Mouse (Mus musculus) regulatory T cell (primary cell): ENCODE results near the gene Sh3pxd2b.

Experiments
- in situ Hi-C: fragments of 300-600 bp; cut with MboI, MseI; formaldehyde crosslinking; loops from one replicate; pipeline ENCODE4 v1.15.1; 2025; ENCODE audit warnings: high pct_unique_total_duplicates

Gene Sh3pxd2b

GRCm38 (mm10) chr11:32347607-32348432 is at the start of gene Sh3pxd2b:
TSS of gene Sh3pxd2b (plus strand) at chr11:32347820.
- in situ Hi-C loops: loop anchor here (10.0 kb wide), 1 partner anchor 247 kb away; no protein-coding TSS in a partner anchor

- in situ Hi-C loops: no loop called here
Observed at GRCm38 (mm10) chr11:32297866-32298531, 49.6 kb upstream of the Sh3pxd2b start.

DNA sequence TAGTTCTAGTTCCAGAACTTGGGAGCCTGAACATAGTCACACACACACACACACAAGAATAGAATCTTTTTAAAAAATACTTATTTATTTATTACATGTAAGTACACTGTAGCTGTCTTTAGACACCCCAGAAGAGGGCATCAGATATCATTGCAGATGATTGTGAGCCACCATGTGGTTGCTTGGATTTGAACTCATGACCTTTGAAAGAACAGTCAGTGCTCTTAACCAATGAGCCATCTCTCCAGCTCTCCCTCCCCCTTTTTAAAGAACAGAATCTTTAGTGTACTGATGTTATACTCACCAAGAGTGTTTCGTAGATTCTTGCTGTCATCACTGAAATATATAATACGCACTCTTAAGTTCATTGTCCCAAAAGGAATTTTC is 49.1 kb upstream of the Sh3pxd2b start:
- in situ Hi-C loops: no loop called here

GRCm38 (mm10) chr11:32299865-32300264 is 47.8 kb upstream of the Sh3pxd2b start, which contains the start of gene Hbq1a:
TSS of gene Hbq1a (plus strand) at chr11:32300069.
- in situ Hi-C loops: loop anchor here (5.0 kb wide), 1 partner anchor 83 kb away; no protein-coding TSS in a partner anchor

DNA sequence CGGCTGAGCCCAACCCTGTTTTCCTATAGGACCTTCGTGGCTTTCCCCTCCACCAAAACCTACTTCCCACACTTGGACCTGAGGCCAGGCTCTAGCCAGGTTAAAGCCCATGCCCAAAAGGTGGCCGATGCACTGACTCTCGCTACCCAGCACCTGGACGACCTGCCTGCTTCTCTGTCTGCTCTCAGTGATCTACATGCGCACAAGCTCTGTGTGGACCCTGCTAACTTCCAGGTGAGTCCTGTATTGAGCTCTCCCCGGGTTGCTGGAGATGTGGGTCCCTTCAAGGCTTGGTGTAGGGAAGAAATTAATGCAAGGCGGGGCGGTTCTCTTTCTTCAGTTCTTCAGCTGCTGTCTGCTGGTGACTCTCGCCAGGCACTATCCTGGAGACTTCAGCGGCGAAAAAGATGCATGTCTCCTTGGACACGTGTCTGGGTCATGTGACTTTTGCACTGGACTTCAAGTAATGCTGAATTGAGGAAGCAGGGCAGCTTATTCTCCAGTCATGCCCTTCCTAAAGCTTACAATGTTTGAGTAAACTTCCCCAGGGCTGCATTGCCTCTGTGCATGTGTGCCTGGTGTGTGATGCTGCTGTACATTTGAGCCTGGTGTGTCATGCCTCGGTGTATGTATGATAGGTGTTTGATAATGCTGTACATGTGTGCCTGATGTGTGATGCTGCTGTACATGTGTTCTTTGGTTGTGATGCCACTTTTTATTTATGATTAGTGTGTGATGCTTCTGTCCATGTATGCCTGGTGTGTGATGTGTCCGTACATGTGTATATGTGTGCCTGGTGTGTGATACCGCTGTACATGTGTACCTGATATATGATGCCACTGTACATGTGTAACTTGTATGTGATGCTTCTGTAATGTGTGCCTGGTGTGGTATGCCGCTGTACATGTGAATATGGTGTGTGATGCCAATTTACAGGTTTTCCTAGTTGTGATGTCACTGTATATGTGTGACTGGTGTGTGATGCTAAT is 47.0 kb upstream of the Sh3pxd2b start:
- in situ Hi-C loops: loop anchor here (5.0 kb wide), 1 partner anchor 83 kb away; no protein-coding TSS in a partner anchor

GRCm38 (mm10) chr11:32301506-32301905 is 46.1 kb upstream of the Sh3pxd2b start:
- in situ Hi-C loops: loop anchor here (5.0 kb wide), 1 partner anchor 84 kb away; no protein-coding TSS in a partner anchor

GRCm38 (mm10) chr11:32302824-32303419 is 44.7 kb upstream of the Sh3pxd2b start:
- in situ Hi-C loops: loop anchor here (5.0 kb wide), 1 partner anchor 86 kb away; no protein-coding TSS in a partner anchor

GRCm38 (mm10) chr11:32303455-32303854 is 44.2 kb upstream of the Sh3pxd2b start:
- in situ Hi-C loops: loop anchor here (5.0 kb wide), 1 partner anchor 86 kb away; no protein-coding TSS in a partner anchor

DNA sequence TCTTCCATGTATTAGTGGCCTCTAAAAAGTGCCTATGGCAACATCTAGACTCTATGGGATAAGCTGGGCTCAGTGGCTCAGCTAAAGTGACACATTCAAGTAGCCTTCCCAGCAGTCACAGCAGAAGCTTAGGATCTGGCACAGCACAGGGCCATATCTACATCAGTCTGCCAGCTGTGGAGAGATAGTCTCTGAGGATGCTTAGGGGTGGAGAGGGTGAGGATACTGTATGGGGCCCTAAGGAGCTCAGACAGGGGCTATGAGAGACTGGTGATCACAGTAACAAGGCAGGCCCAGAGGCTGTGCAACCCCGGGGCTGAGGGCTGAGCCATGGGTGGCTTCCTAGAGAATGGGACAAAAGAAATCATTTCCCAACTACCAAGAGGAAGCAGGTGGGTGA is 40.6 kb upstream of the Sh3pxd2b start:
- in situ Hi-C loops: no loop called here

- in situ Hi-C loops: no loop called here
Observed at GRCm38 (mm10) chr11:32309446-32309845, 38.2 kb upstream of the Sh3pxd2b start.

- in situ Hi-C loops: no loop called here
Observed at GRCm38 (mm10) chr11:32309928-32310327, 37.7 kb upstream of the Sh3pxd2b start.

DNA sequence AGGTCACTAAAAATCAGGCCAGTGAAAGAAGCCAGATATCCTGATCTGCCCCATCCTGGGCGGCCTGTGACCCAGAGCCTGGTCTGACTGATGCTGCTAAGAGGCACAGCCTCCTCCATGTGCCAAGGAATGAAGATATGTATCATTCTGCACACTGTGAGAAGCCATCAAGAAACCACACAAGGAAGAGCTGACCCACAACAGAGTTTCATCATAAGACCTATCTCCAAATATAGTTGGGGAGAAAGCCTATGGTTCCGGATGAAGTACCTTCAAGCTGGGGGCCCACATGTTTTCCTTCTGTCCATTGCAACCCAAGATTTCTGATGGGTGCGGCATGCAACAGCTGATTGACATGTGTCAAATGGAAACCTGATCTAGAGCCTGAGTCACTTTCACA is 31.6 kb upstream of the Sh3pxd2b start:
- in situ Hi-C loops: no loop called here

DNA sequence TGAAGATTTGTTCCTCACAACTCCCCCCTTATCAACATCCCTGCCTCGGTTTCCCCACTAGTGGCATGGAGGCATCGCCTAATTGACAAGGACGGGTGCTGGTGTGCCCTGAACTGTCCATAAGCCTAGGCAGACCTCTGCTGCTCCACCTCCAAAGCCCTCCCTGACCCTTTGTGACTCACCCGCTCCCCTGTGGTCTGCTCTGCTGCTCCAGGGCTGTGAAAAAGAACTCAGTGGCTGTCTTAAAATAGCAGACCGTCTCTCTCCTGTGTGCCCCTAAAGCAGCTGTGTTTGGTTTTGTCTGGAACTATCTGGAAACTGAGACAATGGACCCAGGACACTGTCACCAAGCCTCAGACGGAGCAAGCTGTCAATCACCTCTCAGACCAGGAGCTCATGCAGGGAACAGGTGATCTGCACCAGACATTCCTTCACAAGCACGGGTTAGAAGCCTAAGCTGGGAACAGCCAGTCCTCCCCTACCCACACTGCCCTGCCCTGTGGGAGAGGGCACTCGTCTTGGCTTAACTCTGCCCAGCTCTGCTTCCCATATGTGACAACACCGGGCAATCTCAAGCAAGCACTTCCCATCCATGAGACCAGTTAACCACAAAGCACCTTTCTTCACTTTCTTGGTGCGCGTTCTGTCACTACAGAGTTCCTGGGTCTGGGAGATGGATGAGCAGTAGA is 27.0 kb upstream of the Sh3pxd2b start:
- in situ Hi-C loops: no loop called here

DNA sequence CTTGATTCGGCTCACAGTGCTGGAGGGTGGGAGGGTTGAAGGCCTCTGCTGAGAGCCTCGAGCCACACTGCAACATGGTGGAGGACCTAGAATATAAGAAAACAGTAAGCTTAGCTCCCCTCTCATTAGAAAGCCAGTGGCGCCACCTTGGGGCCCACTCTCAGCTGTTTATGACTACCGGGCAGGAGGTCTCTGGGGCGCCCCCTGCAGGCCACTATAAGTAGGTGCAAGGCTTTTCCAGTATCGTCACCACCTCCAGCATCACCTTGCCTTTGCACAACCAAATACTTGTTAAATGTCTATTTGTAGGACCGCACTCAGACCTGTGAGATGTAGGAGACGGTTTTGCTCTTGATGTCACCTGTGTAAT is 26.4 kb upstream of the Sh3pxd2b start:
- in situ Hi-C loops: no loop called here

DNA sequence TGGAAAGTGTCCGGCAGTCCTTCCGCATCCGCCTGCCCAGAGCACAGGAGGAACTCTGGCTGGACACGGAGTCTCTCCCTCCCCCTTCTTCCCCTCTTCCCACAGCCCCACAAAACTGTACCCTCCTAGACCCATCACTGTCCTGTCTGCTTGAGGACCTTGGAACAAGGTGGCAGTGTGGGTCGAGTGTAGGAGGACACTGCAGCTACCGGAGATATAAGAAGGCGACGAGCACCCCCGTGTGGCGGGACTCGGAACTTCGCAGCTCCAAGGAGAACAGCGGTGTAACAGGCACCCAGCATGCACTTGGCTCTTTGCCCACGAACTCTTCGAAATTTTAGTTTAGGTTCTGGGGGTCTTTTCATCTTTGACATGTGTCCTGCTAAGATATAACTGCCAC is 23.0 kb upstream of the Sh3pxd2b start:
- in situ Hi-C loops: no loop called here

GRCm38 (mm10) chr11:32331075-32331474 is 16.5 kb upstream of the Sh3pxd2b start:
- in situ Hi-C loops: no loop called here

DNA sequence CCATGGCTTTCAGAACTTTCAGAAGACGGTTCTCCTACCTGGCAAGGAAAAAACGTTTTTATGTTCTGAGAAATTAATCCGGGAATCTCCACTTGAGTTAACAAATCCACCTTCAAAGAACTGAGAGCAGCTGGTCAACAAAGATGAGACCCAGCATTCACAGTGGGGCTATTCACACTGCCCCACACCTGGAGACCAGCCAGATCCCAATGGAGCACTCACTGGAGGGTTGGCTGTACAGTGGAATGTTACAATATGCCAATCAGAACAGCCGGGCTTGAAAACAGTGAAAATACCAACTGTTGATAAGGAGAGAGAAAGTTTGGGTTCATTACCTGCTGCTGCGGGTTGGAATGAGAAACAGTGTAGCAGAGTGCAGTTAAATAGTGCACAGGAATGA is 15.8 kb upstream of the Sh3pxd2b start:
- in situ Hi-C loops: no loop called here

DNA sequence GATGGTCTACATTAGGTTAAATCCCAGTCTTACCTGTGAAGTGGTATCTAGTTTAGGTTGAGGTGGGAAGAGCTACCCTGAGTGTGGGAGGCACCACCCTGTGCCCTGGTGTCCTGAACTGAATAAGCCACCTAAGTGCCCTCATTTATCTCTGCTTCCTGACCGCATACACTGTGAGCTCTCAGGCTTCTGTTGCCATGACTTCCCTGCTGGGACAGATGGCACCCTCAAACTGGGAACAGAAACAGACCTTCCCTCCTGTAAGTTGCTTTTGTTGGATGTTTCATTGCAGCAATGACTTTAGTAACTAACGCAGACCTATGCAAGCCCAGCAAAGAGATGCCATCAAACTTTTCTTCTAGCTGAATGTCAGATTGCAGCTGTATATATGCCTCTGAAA is 14.4 kb upstream of the Sh3pxd2b start:
- in situ Hi-C loops: no loop called here

DNA sequence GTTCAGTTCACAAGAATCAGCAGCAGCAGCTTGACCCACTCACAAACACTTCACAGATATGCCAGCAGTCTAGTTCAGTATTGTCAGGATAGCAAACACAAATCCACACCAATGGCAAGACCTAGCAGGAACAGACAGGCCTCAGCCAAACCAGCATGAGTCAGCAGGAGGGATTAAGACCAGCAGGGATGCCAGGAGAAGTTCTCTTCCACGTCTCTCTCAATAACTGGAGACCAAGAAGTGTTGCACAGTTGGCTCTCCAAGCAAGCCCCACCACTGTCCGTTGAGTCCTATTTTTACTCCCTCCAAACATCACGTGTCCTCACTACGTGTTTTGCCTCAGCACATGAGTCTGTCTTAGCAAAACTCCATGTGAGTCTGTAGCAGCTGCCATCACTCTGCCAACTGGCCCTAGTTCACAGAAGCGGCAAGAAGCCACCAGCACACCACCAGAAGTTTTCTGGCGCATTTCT is 11.1 kb upstream of the Sh3pxd2b start:
- in situ Hi-C loops: no loop called here

- in situ Hi-C loops: no loop called here
Observed at GRCm38 (mm10) chr11:32339131-32339531, 8.5 kb upstream of the Sh3pxd2b start.
